Mouse (Mus musculus): ENCODE measurements around the gene Rab44. TPM values are rescaled to one million over a fixed set of nuclear protein-coding genes. Genes with fewer than 3 reads are reported as not detected.

Gene Rab44
- polyA plus RNA-seq, 1 experiment = 0.34 TPM

DNA sequence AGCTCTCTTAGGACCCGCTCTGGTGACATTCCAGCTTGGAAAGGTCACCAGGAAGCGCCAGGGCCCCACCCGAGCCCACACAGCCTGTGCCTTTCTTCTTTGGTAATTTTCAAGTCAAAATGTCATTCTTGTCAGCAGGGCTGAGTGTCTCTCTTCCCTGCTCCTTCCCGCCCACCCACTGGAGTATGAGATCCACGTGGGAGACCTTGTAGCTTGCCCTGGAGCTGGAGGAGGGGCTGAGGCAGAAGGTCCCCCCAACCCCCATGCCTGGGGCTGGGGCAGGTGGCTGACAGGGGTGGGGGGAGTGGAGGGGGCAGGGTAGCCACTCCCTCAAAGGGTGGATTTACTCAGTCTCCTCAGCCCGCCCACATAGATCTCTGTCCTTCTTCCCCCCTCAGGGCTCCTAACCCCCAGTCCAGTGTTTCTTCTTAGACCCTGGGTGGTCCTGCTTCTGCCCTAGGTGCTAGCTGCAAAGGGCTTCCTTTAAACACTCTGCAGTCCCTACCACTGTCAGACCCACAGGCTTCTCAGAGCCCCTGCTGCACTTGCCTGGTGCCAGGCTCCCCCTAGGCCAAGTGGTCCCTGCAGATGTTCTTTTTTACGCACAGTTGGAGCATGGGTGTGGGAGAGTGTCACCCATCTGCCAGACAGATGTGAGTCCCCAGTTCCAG is 71.6 kb downstream of the Rab44 start:
- TF ChIP-seq POLR2A (IDR thresholded peaks at IDR 0.05; ENCODE audit: low read depth, low read length) = no peak
- TF ChIP-seq CTCF (conservative IDR thresholded peaks at IDR 0.05; ENCODE audit: insufficient read depth, insufficient read length, low read depth, low read length) = no peak
- DNase-seq = no peak
- Histone ChIP-seq H3K4me3 (ENCODE audit: insufficient read depth, low read depth, low read length) (no peak overlapping the region), H3K4me1 (ENCODE audit: control insufficient read depth, insufficient read depth, low read length) (no peaks in the 10 kb centered on the region), H3K36me3 (ENCODE audit: control insufficient read depth, insufficient read depth, low read length) (no peaks in the 10 kb centered on the region), H3K27ac (ENCODE audit: insufficient read depth, low read depth, low read length) (no peak overlapping the region), H3K27me3 (replicated peaks; ENCODE audit: control insufficient read depth, insufficient read depth, low read length) (no peaks in the 10 kb centered on the region)
- WGBS = 78% methylated on average over 7 of the region's 7 CpGs

- Histone ChIP-seq H3K4me3 (ENCODE audit: insufficient read depth, low read depth, low read length) (no peak overlapping the region), H3K36me3 (ENCODE audit: control insufficient read depth, insufficient read depth, low read length) (no peaks in the 10 kb centered on the region), H3K4me1 (ENCODE audit: control insufficient read depth, insufficient read depth, low read length) (no peaks in the 10 kb centered on the region), H3K27me3 (replicated peaks; ENCODE audit: control insufficient read depth, insufficient read depth, low read length) (no peaks in the 10 kb centered on the region), H3K27ac (ENCODE audit: insufficient read depth, low read depth, low read length) (no peak overlapping the region)
- TF ChIP-seq POLR2A (IDR thresholded peaks at IDR 0.05; ENCODE audit: low read depth, low read length) = no peak
- no peak for TF ChIP-seq CTCF (conservative IDR thresholded peaks at IDR 0.05; ENCODE audit: insufficient read depth, insufficient read length, low read depth, low read length)
- WGBS = 57% methylated on average over 10 of the region's 10 CpGs
- DNase-seq = no peak
These were observed 73.3 kb downstream of the Rab44 start for GRCm38 (mm10) chr17:29186989-29187859.

DNA sequence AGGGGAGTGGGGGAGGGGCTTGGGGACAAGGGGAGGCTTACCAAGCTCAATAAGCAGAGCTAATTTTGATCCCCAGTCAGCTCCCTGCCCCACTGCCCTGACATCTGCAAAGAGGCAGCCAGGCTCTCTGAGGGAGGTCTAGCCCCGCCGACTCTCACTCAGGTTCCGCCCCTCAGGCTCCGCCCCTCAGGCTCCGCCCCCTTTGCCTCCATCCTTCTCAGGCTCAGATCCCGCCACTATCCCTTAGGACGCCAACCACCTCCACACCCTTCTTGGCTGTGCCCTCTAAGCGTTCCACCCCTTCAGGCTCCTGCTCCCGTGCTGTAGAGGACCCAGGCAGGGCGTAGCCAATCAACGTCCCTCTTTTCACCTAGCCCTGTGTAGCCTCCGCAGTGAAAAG is 75.0 kb downstream of the Rab44 start:
- WGBS = 13% methylated on average over 12 of the region's 12 CpGs
- DNase-seq = no peak
- H3K36me3 ChIP-seq (ENCODE audit: control insufficient read depth, insufficient read depth, low read length) = no peaks in the 10 kb centered on the region
- no peaks in the 10 kb centered on the region for H3K4me1 ChIP-seq (ENCODE audit: control insufficient read depth, insufficient read depth, low read length)
- H3K27me3 ChIP-seq (replicated peaks; ENCODE audit: control insufficient read depth, insufficient read depth, low read length) = no peaks in the 10 kb centered on the region
- no peak for TF ChIP-seq POLR2A (IDR thresholded peaks at IDR 0.05; ENCODE audit: low read depth, low read length)
- TF ChIP-seq CTCF (conservative IDR thresholded peaks at IDR 0.05; ENCODE audit: insufficient read depth, insufficient read length, low read depth, low read length) = no peak
- H3K27ac ChIP-seq (ENCODE audit: insufficient read depth, low read depth, low read length) = no peak overlapping the region
- no peak overlapping the region for H3K4me3 ChIP-seq (ENCODE audit: insufficient read depth, low read depth, low read length)

GRCm38 (mm10) chr17:29195579-29195978 is 81.6 kb downstream of the Rab44 start:
- 77% methylated on average over 4 of the region's 4 CpGs for WGBS
- no peaks in the 10 kb centered on the region for H3K36me3 ChIP-seq (ENCODE audit: control insufficient read depth, insufficient read depth, low read length)
- DNase-seq = no peak
- no peak overlapping the region for H3K4me3 ChIP-seq (ENCODE audit: insufficient read depth, low read depth, low read length)
- H3K27ac ChIP-seq (ENCODE audit: insufficient read depth, low read depth, low read length) = no peak overlapping the region
- H3K4me1 ChIP-seq (ENCODE audit: control insufficient read depth, insufficient read depth, low read length) = no peaks in the 10 kb centered on the region
- H3K27me3 ChIP-seq (replicated peaks; ENCODE audit: control insufficient read depth, insufficient read depth, low read length) = no peaks in the 10 kb centered on the region
- TF ChIP-seq CTCF (conservative IDR thresholded peaks at IDR 0.05; ENCODE audit: insufficient read depth, insufficient read length, low read depth, low read length) (no peak), POLR2A (IDR thresholded peaks at IDR 0.05; ENCODE audit: low read depth, low read length) (no peak)

Other genes with a start within 250 kb of the Rab44 start
- gene 4930539E08Rik, start 198.8 kb upstream of the Rab44 start, polyA plus RNA-seq (2012; rRNA removed) = 0.34 and 0.57 TPM in 2 replicates
- 0.12 and 0.13 TPM in 2 replicates for gene Pxt1, start 170.3 kb upstream of the Rab44 start, polyA plus RNA-seq (2012; rRNA removed)
- 30.8 and 32.0 TPM in 2 replicates for gene Kctd20, start 162.2 kb upstream of the Rab44 start, polyA plus RNA-seq (2012; rRNA removed)
- gene Stk38, start 106.2 kb upstream of the Rab44 start, polyA plus RNA-seq (2012; rRNA removed) = 61.7 and 66.8 TPM in 2 replicates
- gene Srsf3, start 81.5 kb upstream of the Rab44 start, polyA plus RNA-seq (2012; rRNA removed) = 71.0 and 85.2 TPM in 2 replicates
- 11.6 and 13.7 TPM in 2 replicates for gene Cdkn1a, start 23.2 kb upstream of the Rab44 start, polyA plus RNA-seq (2012; rRNA removed)
- 0.78 and 1.2 TPM in 2 replicates for gene Cpne5, start 124.0 kb downstream of the Rab44 start, polyA plus RNA-seq (2012; rRNA removed)
- gene Ppil1, start 150.0 kb downstream of the Rab44 start, polyA plus RNA-seq (2012; rRNA removed) = 21.5 and 23.5 TPM in 2 replicates
- 219 and 228 TPM in 2 replicates for gene BC004004, start 154.6 kb downstream of the Rab44 start, polyA plus RNA-seq (2012; rRNA removed)
- gene Pi16, start 203.5 kb downstream of the Rab44 start, polyA plus RNA-seq (2012; rRNA removed) = 18.4 and 22.2 TPM in 2 replicates
- 375 and 393 TPM in 2 replicates for gene Mtch1, start 233.8 kb downstream of the Rab44 start, polyA plus RNA-seq (2012; rRNA removed)
- 10.1 and 11.4 TPM in 2 replicates for gene Fgd2, start 246.8 kb downstream of the Rab44 start, polyA plus RNA-seq (2012; rRNA removed)